Mouse (Mus musculus) adrenal gland, adult 8-10 months (tissue): ENCODE data around the gene Lzts2. TPM values are rescaled to one million over a fixed set of nuclear protein-coding genes. Genes with fewer than 3 reads are reported as not detected.

Source experiments
- DNase-seq: peaks from one replicate; pipeline ENCODE4 v3.0.0; 2022
- total RNA-seq, 4 experiments: library from RNA; stranded (reverse); gene quantifications; 2 replicates each; pipeline ENCODE4 v1.2.4; 2022

Lzts2 gene
- total RNA-seq, 4 experiments from 2014 or later = 100 to 121 (median 110) TPM

DNA sequence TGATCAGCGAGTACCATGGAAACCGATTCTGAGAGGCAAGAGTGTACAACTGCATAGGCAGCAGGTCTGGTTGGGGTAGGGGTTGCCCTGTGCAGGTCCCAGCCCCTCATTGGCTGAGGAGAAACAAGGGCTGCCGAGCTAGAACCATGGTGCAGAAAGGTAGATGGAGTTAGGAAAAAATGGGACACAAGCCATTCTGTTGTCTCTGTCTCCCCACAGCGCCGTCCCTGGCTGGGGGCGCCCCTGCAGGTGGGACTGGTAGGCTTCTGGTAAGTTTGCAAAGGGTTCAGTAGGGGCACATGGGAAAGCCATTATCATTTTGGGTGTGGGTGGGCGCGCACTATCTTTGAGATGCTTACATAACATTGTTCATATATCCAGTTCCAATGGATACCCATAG is 39.2 kb downstream of the Lzts2 start:
- DNase-seq = no peak

- DNase-seq = no peak
Measured at GRCm38 (mm10) chr19:45054892-45055690, 40.9 kb downstream of the Lzts2 start.

DNA sequence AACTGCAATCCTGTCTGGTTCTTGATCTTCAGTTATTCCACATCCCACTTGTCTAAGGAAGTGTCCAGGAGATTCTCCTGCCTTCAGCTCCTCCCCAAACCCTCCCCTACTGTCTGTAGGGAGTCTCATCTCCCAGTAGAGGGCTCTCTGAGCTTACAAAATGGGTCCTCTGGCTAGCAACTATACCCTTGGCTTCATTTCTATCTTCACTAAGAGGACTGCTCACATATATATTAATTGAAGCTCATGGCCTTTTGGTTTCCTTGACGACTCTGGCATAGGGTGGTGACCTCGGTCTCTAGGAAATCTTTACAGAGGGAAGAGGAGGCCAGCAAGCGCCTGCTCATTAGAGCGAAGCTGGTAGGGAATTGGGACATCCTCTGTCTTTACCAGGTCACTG is 42.1 kb downstream of the Lzts2 start:
- DNase-seq = no peak

GRCm38 (mm10) chr19:45056908-45057698 is 42.9 kb downstream of the Lzts2 start:
- DNase-seq = no peak

- peak; percentile 63 for DNase-seq
Measured at GRCm38 (mm10) chr19:45057724-45058112, 43.5 kb downstream of the Lzts2 start.

DNA sequence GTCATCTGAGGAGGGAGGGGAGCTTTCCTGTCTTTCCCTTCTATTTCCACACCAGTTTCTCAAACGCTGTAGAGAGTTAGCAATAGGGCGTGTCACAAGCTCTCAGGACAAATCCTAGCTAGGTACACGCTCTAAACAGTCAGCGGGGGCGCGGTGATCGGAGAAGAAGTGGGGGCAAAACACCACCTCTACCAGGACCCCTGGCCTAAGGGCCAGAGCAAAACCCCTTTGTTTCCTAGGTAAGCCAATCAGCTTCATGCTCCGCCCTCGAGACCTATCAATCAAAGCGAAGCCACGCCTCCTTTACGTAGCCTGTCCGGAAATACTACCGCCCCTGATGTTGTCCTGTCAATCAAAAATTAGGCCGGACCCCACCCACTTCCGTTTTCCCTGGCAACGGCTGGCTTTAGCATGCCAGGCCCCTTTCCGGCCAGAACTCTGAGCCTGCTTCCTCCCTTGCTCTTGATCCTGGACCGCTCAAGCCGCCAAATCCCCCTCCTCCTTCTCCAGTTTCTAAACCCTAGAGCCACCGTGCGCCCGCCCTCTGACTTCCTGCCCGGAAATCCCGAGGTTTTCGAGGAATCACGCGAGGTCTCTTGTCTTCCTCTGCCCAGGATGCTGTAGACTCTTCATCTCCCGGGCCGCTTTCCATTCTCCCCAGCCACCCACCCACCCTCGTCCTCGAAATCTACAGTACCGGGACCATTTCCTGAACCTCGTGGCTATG is 44.1 kb downstream of the Lzts2 start:
- peak; percentile 92 for DNase-seq

DNA sequence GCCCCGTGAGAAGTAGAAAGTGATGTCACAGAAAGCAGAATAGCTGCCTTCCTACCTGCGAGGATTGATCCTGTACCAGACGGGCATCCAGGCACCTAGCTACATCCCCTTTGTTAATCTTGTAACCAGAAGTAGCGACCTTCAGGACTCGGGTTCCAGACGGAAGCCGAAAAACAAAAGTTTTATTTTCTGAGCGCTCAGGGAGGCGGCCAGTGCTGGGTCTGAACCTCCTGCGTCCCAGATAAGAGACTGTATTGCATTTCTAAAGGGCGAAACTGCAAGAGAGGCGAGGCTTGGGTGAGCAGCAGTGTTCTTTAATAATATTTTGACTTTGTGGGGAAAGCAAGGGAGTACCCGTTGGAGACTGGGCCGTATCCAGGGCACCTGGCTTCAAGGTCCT is 44.6 kb downstream of the Lzts2 start:
- no peak for DNase-seq

DNA sequence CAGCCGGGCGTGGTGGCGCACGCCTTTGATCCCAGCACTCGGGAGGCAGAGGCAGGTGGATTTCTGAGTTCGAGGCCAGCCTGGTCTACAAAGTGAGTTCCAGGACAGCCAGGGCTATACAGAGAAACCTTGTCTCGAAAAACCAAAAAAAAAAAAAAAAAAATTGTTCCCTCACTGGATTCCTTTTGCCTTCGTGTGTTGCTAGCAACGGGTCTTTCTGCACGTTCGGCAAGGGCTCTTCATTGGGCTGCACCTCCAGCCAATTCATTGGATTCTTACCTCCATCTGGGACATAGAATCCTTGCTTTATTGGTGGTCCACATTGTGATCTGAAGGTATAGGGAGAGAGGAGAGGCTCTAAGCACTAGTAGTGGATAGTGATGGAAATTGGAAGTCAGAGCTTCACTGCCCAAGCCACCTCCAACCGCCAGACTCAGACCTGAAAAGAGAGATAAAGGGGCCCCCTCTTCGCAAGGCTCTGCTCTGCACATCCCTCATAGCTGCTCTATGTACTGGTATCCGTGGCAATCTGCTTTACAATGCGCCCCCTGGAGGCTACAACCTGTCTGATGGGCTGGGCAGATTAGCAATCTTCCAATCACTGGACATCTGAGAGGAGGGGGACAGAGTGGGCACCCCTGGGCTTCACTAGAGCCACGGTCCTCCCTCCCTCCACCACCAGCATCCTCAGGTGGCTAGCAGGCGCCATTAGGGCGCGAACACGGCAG is 49.5 kb downstream of the Lzts2 start:
- no peak for DNase-seq

DNA sequence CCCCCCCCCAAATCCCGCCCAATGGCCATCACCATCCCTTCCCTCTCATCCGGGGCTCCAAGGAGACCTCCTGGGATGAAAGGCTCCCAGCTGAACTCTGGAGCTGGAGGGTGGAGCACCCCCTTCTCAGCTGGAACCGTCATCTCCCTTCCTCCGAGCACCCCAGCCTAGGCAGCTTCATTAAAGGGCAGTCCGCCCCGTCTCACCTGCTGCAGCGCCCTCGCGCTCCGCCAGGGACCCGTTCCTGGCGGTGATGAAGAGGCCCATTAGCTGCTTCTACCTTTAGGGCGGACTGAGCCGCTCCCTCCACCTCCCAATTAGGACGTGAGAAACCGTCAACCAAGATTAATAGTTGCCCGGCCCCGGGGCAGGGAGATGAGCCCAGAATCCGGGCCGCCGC is 51.0 kb downstream of the Lzts2 start:
- DNase-seq = no peak

GRCm38 (mm10) chr19:45067170-45067569 is 53.0 kb downstream of the Lzts2 start:
- DNase-seq = no peak

- DNase-seq = no peak
Measured at GRCm38 (mm10) chr19:45067758-45068510, 53.7 kb downstream of the Lzts2 start.

GRCm38 (mm10) chr19:45073871-45074542 is 59.8 kb downstream of the Lzts2 start:
- peak; percentile 54 for DNase-seq

DNA sequence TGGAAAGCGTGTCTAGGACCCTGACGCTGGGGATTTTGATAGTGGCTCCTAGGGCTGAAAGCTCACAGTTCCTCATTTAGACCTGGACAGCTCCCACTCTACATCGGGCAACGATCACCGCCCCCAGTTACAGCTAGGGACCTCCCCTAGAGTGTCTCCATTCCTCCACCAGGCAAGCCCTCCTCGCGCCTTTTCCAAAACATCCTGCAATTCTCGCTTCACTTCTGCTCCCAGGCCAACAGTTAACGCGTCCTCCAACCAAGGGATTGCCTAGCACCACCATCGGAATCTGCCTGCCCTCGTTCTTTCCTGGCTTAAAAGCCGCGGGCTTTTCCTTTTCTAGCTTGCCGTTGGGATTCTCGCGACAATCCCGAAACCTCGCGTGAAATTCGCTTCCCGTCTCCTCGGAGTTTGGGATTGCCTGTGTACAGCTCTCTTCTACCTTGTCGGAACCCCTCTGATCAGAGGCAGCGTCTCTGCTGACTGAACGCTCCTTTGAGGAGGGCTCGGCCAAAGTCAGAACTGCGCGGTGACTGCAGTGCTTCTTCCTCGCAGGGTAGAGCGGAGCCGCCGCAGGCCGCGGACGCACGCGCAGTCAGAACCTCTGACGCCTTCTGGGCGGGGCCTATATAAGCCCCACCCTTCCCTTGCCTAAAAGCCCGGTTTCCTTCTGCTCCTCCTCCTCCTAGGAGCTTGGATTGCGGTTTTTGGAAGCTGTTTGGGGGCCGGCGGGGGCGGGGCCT is 60.5 kb downstream of the Lzts2 start, which contains the start of gene Kazald1:
TSS of gene Kazald1 (plus strand) at position 662 of the 743 bp plus-strand sequence.
- DNase-seq = peak; percentile 91

GRCm38 (mm10) chr19:45075323-45076035 is 61.3 kb downstream of the Lzts2 start:
- DNase-seq = no peak

GRCm38 (mm10) chr19:45076036-45076575 is 61.9 kb downstream of the Lzts2 start:
- no peak for DNase-seq
